Mouse (Mus musculus) kidney, postnatal 4 days (tissue): ENCODE results near the gene Csrp2.

ENCODE experiments used
- DNase-seq, 2 experiments: peaks; one replicate each; pipeline ENCODE4 v3.0.0; 2021; ENCODE audit warnings: mixed read lengths in 2 of 2

Gene Csrp2

DNA sequence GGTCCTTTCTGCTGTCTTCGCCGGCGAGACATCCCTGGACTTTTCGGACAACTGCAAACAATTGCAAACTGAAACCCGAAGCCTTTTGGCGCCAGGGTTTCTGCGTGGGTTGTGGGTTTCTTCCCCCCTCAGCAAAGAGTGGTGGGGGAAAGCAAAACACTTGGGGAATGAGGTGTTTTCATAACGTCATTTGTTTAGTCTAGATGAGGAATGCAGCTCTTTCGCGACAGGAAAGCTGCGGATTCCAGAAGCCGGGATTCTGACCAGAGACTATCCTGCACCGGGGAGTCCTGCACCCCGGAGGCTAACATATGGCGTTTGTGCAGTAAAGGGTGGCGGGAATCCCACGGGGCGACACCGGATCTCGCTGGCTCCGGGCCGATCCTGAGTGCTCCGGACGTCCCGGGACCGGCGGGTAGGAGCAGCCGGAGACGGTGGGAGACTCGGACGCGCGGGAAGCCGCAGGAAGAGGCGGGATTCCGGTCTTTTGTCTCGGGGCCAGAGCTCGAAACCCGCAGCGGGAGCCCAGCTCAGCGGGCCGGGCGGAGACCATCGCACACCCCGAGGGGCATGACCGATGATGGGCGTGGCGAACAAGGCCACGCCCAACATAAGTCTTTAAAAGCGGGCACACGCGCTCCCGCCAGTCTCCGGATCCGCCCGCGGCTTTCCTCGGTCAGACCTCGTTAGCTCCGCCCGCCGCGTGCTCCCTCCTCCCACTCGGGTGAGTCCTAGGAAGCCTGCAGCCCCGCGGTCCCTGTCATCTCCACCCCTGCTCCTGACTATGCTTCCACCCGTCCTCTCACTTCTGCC is at the start of gene Csrp2:
TSS of gene Csrp2 (plus strand) at position 259 of the 813 bp plus-strand sequence.
- peak; percentile 92 to 96 for DNase-seq

DNA sequence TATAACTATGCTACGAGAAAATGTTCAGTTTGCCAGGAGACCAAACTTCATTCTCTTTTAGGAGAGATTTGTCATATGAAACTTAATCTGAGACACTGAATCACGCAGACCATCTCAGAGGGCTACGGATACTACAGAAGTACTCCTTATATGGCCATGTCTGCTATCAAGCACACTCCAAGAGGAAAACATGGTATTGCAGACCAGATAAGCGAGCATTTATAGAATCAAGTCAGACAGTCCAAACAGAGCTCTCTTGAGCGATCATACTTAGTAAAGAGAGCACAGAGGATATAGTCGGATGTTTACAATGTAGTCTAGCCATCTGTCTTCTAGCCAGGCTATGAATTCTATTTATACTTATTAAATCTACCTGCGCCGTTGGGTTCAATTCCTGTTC is 44.7 kb upstream of the Csrp2 start:
- DNase-seq: no peak

DNA sequence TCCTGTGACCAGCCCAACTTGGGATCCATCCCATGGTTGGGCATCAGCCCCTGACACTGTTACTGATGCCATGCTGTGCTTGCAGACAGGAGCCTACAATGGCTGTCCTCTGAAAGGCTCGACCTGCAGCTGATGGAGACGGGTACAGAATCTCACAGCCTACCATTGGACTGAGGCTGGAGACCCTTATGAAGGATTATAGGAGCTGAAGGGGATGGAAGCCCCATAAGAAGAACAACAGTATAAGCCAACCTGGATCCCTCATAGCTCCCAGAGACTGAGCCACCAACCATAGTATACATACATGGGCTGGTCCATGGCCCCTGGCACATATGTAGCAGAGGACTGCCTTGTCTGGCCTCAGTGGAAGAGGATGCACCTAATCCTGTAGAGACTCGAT is 42.6 kb upstream of the Csrp2 start:
- no peak for DNase-seq

DNA sequence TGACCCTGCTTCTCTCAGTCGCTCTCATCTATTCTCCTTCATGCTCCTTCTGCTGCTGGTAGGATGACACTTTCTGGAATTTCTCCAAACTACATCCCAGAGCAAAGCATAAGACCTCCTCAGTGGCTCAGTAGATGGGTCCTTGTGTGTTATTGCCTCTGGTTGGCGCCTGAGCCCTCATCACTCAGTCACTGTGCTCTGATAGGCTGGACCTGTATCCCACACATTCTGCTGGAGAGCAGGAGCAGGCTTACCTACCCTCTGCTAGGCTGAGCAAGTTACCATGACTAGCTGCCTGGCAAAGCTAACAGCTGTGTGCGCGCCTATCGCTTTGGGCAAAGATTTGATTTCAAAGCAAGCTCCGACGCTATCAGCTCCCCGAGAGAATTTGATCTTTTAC is 41.7 kb upstream of the Csrp2 start:
- DNase-seq: no peak

DNA sequence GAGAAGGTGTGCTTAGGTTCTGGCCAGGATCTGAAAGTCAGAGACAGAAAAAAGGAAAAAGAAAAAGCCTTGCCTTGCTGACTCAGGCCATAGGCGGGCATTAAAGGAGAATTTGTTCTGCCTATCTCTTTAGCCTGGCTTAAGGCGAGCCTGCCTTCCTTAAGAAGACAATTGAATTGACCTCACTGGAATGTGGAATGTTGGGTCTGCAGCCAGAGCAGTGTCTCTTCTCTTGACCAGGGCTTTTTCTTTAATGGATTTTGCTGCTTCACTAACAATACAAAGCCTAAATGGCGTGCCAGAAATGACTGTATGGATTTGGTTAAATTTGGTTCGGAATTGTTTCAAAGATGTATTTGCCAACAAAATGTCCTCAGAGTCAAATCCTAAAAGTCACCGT is 40.9 kb upstream of the Csrp2 start:
- peak in 1 of 2 experiments; percentile 9 for DNase-seq

DNA sequence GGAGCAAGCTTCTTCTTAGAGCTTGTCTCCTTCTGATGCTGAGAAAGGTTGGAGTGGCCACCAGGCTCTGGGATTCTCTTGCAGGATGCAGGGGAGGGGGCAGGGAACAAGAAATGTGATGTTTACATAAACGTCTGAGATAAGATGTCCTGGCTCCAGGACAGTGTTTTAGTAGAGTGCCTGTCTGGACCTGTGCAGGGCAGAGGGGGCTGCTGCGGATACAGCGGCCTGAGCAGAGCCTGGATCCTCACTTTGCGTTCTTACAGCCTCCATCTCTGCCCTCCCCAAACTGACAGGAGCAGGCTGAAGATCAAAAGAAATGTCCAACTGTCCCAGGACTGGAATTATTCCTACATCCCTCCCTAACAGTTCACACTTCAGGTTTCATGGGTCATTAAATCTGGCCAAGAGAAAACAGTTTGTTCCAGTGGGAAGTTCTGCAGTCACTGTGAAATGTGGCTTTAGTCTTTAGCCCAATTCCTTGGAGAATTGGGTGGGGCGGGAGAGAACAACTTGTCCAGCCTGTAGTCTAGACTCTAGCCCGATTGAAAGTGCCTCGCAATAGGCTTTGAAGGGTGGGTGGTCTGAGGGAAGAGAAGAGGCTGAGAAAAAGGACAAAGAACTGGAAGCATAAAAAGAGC is 40.0 kb upstream of the Csrp2 start:
- DNase-seq: peak in 1 of 2 experiments; percentile 23

DNA sequence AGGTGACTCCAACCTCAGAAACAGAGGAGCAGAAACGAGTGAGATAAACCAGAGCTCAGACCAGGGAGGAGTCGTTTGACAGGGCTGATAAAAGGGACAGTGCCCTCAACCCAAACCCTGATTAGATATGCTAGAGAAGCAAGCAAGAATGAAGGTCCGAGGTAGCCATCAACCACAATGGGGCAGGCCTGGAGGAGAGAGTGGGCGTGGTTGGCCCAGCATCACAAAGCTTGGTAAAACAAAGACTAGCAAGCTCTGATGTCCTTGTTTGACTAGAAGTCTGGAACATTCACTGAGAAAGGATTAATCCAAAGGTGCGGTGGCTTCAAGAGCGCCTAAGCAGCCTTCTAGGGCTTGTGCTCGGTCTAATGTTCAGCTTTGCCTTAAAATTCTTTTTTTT is 38.2 kb upstream of the Csrp2 start:
- DNase-seq: no peak

DNA sequence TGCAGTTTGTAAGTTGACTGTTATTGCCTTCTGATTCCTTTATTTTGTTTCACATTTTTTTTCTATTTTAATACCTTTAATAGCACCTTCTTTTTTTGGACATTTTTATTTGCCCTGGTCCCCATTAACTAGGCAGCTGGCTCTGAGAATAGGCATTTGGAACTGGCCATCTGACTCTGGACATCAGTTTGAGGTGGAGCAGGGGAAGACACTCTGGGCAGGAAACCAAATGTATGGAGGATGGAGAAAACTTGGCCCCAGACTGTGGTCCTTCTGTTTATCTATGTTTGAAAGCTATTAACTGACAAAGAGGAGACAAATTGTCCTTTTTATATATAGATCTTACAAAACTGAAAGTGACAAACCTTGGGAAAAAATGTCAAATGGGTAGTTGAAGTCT is 36.9 kb upstream of the Csrp2 start:
- no peak for DNase-seq

DNA sequence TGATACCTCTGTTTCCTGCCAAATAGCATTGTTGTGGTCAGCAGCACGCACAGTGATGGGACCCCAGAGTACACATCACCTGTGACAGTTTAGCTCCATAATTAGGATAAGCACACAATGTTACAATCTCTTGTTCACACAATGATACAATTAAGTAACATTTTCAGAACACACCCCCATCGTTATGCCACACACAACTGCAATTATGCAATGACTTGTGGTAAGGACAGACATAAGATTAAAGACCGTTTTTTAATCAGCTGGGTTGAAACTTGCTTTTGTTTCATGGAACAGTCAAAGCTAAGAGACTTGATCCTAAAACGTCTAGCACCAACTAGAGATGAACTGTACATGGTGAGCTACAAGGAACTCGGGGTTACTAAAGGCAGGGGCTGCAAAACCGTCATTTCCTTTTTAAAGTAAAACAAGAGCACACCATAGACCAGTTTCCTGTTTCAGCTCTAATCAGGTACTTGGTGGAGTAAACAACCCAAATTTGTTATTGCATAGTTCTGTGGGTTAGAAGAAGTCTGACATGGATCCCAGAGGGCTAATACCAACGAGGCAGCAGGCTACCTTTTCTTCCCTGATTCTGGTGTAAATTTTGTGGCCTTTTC is 28.8 kb upstream of the Csrp2 start:
- DNase-seq: no peak

DNA sequence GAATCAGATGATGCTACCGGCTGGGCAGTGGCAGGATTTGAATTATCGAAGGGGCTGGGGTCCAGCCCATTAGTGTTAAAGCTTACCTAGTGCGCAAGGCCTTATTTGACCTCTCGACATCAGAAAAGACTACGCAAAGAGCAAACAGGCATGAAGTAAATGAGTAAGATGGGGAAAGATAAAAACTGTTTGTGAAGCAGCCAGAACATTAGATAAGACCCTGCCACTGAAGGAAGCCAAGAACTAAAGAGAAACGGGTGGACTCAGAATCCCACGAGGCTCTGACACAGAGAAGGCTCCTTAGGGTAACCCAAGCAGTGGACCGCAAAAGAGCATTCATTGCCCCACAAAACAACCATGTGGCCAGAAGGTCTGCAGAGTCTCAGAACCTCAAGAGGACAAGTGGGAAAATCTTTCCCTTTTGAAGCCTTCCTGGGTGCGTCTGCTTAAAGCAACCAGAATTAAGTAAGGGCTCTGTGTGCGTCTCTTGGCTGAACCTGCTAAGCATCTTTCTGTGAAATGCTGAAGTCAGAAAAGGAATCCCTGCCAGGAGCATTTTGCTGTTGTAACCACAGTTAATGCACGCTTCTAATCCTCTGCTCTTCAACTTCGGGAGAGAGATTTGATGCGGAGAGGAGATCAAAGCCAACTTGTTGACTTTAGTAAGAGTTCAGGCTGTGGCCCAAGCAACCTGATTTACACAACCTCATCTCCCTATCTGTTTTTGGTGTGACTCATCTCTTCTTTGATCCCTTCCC is 19.7 kb upstream of the Csrp2 start:
- no peak for DNase-seq

DNA sequence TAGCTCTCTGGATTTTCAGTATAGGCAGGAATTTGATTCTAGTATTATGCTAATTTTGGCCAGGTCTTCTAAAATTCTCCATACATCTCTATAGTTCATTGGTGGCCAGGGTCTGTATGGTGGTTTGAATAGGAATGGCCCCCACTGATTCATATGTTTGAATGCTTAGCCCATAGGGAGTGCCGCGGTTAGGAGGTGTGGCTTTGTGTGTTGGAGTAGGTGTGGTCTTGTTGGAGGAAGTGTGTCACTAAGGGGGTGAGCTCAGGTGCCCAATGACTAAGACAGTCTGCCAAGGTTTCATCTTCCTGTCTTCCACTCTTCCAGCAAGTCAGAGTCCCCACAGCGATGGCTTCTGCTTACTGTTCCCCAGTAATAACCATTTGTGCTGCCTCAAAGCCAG is 15.7 kb upstream of the Csrp2 start:
- DNase-seq: no peak

DNA sequence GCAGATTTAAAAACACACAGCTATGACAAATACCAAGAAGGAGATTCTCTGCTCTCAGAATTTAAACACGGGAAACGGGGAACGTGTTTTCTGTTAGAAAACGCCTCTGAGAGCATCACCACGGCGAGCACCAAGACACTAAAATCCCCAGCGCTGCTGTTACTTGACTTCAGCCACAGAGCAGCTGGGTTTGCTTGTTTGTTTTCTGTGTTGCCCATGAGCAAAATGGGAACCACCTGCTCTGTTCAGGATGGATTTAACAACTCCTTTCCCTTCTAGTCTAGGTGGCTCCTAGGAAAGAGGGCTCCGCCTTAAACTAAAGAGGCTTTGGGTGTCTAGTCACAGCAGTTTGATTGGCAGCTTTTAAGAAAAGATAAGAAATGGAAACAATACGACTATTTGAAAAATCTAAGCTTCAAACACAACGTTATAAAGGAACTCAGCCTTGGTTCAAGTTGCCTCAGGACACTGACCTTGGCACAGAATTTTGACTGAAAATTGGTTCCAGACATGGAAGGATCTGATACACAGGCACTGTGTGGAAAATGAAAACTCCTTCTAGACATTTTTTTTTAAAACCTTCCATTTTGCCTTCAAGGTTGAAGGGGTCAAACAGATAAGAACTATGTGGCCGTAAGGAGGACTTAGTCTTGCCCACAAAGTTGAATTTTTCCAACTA is 2.8 kb upstream of the Csrp2 start:
- DNase-seq: no peak

DNA sequence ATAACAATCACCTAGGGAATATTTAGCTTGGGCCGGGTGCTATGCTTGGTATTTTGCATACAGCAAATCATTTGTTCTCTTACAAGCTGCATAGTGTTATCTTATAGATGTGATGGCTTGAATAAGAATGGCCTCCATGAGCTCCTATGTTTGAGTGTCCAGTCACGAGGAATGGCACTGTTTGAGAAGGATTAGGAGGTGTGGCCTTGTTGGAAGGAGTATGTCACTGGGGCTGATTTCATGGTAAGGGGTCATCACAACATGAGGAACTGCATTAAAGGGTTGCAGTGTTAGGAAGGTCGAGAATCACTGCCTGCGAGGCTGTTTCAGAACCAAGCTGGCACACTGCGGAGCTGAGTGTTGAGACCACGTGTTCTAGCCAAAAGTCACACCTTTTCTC is 2.1 kb upstream of the Csrp2 start:
- DNase-seq: no peak

DNA sequence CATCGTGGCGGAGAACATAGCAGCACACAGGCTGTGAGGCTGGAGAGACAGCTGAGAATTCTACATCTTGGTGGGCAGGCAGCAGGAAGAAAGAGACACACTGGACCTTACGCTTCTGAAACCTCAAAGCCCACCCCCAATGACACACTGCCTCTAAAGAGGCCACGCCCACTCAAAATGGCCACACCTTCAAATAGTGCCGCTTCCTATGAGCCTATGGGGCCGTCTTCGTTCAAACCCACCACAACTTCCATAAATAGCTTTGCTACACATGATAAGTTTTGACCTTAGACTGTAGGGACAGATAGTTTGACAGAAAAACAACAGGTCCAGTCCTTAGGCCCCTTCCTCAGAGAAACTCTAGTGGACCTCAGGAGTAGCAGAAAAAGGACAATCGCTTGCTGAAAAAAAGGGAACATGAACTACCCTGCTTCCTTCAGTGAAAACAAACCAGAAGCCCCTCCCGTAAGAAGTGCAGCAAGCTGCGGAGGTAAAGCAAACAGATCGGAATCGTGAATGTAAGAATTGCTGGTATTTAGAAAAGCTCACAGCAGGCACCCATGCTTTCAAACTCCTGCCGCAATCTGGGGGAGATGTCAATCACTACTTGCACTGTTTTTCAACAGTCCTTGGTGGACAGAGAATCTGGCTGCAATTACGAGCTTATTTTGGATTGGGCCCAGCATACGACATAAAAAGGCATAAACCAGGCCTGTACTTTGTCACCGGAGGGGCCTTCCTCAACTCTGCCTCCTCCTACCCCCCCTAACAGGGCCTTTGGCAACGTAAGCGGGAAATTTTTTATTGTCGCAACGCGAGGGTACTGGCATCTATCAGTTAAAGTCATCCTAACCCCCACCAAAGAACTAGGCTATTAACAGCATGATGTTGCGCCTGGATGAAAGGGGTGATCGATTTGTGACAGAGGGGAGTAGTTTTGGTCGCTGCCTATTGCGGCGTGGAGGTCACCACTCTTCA is 886 bp upstream of the Csrp2 start:
- peak; percentile 34 to 52 for DNase-seq

DNA sequence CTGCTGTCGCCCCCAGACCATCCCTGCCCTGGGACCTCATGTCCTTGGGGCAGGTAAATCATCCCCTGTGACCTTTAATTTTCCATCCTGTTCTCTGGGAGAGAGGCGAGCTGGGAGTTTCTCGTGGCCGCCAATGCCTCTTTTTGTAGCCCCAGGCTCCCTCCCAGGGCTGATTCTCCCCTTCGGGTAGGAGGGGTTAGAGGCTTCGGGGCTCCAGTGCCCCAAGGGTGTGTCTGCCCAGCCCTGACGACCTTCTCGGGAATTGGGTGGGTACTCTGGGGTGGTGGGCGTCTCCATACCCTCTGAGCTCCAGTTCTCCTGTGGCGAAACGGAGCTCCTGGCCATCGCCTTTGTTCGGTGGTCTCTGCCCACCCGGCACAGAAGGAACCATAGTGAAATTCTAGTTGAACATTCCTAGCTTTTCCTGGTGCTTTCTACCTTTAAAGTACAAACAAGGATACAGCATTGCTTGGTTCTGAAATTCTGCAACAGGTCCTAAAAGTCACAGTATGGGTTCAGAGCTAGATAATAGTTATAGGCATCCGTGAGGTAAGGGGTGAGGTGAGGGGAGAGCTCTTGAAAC is 870 bp downstream of the Csrp2 start:
- DNase-seq: no peak

DNA sequence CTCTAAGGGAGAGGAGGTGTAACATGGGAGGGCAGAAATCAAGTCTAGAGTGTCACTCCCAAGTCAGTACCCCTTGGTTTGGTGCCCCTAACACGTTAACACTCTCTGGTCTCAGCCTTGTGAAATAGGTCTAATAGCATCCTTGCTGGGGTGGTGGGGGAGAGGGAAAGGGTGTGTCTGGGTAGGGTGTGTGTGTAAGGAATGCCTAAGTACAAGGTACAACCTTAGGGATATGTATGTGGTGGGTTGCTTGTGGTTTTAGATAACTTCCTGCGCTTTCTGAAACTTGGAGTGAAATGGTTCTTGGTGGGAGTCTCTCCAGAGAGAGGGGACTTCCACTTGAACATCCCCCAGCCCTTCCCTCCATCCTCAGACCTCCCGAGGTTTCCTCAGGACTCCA is 2.3 kb downstream of the Csrp2 start:
- no peak for DNase-seq

DNA sequence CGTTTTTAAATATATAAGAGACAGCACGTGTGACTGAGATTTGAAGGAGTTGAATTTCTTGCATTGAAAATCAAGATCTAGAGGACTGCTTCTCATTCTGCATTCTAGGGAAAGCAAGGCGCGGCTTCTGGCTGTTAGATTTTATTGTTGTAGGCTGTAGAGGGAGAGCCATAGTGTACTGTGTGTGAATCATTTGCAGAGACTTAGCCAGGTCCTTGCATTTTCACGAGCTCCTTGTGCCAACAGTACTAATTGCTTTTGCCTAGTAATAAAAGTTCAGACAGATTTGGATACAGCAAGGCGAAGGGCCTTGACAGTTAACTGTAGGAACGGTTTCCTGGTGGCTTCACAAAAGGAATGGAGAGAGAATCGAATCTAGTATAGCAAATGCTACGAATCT is 3.0 kb downstream of the Csrp2 start:
- DNase-seq: no peak

DNA sequence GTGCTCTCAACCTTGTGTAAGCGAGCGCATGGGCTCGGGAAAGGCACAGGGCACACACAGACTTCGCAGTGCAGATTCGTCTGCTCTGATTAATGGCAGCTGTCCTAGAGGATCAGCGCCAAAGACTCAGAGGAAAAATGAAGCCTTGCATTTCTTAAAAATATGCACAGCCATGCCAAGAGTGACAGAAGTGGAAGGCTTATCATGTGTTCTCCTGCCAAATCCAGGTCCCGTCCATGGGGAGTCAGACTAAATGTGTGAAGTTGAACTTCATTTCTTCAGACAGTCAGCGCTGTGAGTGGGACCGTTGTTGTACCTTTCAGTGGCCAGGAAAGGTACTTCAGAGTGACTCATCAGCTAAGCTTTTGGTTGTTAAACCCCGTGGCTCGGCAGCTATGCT is 7.9 kb downstream of the Csrp2 start:
- DNase-seq: peak; percentile 36 to 52

DNA sequence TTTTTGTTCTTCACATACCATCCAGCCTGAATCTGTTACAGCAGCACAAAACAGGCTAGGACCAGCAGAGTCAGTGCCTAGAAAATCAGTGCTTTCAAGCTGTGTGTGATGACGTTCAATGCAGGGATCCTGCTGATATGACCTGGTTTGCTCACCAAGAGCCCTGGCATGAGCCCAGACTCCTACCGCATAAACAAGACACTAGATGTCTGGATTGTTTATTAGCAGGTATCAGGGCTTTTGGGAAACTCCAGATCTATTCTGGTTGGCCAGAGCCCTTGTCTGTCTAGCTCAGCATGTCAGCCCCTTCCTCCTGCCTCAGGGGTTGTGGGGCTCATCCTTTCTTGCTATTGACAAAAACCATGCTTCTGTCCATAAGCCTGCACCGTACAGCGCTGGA is 10.2 kb downstream of the Csrp2 start:
- peak in 1 of 2 experiments; percentile 27 for DNase-seq

DNA sequence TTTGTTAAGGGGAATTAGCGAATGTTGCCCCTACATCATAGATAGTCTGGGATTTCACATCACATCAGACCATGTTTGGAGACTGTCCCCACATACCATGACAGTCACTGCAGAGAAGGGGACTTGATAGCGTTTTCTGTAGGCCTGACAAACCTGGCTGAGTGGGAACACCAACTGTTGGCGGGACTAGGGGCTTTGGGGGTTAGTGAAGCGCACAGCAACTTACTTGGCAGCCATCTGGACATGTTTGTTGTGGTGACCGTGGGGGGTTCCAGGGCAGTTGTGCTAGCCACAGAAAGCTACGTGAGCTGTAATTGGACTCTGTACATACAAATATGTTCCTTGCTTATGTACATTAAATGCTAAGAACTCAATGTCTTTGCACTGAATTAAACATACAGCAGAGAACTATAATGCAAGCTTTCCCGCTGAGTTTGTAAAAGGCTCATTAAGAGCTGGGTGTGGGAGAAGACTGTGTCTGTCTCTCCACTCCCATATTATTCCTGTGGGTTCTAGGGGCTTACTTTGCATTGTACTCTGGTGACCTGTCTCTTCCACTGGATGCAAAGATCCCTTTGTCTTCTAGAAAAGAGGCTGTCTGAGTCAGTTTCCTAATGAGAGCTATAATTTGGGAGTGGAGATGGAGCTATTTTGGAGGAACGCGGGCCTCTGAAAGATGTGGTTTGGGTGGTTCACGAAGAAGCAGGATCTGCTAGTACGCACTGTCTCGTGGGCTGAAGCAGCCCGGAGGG is 11.7 kb downstream of the Csrp2 start:
- DNase-seq: no peak
